1 mouse cellular context compared by ENCODE assay signal in the genomic region with DNA sequence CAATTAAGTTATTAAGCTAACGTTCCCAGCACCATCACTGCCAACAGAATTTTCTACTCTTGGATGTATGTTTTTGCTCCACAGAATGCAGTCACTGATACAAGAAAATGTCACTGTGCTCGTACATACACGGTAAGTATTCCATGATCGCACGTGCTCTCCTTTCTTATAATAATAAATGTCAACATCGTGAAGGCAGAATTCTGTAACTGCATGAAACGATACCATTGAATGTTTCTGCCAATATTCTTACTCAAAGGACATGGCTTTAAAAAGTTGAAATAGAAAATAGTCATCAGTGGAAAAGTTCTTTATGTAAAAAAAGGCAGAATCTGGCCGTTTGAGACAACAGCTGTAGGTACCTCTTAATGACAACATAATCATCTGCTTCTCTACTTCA.
TF ChIP-seq lines count a peak whose summit lies in the region.

No protein-coding gene starts in this region.

TF ChIP-seq in CH12.LX, 34 proteins besides CTCF, POLR2A, EP300 and RAD21 (continued from another document):
- TF ChIP-seq ZNF384 (IDR thresholded peaks at IDR 0.05; ENCODE audit: low read depth, low read length) (peak; percentile 16; the same call in 1 of the 2 replicates), USF1 (IDR thresholded peaks at IDR 0.05; ENCODE audit: low read depth, low read length) (no peak), NRF1 (IDR thresholded peaks at IDR 0.05; ENCODE audit: low read depth, low read length) (no peak)
